Mouse (Mus musculus) skeletal muscle tissue, adult 2 months (tissue): ENCODE data around the gene Rnf149.
A peak's percentile ranks its signal among the peaks of the same experiment; 100 is the strongest.

ENCODE experiments used
- DNase-seq: peaks from one replicate; pipeline ENCODE4 v3.0.0-alpha.2; 2012; ENCODE audit warnings: low read depth, low spot score

Gene Rnf149

DNA sequence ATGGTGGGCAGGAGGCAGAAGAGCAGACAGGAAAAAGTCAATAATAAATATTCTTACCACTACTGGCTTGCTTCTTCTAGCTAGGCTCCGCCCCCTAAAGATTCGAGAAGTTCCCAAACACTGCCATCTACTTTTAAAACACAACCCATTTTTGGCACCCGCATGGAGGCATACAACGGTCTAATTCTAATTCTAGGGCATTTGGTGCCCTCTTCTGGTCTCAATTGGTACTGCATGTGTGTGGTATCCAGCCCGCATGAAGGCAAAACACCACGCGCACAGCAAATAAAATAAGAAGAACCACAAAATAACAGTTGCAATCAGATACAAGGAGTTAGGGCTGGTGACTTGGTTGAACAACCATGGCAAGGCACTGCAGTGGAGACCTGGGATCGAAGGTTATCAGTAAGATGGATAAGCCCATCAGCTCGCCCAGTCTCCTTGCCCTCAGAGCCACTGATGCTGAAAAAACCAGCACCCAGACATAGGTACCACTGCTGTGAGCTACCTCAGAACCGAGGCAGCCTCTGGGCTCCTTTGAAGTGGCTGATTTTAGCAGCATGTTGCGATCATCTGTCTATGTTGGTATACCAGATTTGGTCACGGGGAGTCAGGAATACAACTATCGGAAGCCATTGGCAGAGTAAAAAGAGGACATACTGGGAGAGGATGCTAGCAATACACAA lies 46.8 kb downstream of the Rnf149 start:
- DNase-seq: peak; percentile 62

DNA sequence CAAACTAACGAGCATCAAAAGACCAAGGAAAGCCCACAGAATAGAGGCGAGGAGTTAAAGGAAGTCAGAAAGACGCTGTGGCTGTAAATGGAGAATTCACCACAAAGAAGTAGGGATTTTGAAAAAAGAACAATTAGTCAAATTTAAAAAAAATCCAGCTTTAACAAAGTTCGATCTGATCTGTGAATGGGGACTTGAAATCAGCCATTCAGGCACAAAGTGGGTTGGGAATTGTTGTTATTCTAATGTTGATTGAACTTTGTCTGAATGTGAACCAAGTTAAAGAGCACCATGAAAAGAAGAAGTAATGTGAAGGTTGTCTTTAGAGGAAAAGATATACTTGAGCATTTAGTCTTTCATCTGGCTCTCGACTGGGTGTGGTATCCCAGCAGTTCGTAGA lies 48.9 kb downstream of the Rnf149 start:
- DNase-seq: no peak

DNA sequence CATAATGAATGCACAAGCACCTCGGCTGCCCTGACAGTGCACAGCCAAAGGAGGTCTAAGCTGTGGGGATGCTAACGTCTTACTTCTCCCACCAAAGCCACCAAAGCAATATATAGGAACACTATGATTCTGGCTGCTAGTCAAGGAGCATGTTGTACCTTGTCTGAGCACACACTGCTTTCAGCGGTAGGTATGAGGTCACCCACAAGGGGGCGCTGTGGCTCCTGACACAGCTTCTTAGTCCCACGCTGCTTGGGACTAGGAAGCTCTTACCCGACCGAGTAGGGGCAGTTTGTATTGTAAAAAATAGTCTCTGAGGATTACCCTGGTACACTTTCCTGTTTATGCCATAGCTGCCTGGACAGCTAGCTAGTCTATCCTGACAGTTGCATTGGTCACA lies 49.8 kb downstream of the Rnf149 start:
- DNase-seq: peak; percentile 65

DNA sequence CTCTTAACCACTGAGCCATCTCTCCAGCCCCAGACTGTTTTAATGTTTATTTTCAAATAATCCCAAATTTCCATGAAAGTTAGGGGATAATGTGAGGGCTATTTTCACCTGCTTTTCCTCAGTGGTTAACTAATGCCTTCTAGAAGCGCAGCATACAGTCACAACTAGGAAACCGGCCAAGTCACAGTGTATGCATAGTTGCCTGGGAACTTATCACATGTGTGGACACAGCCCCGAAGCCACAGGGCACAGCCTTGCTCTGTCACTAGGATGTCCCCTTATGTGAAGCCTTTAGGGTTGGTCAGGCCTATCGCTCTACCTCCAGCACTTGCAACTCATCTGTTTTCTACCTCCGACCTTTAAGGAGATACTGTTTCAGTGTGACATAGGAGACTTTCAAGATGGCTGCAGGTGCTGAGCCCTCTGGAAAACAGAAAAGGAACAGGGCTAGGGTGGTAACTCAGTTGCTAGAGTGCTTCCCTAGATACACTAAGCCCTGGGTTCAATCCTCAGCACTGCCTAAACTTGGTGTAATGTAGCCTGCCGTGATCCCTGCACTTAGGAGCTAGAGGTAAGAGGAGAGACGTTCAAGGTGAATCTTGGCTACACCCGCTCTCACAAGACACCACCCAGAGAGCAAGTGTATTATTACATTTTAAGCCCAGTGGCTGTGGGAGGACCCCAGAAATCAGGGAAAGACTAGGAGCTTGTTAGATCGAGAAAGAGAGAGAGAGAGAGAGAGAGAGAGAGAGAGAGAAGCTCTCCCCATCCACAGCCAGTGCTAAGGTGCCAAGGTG lies 50.6 kb downstream of the Rnf149 start:
- DNase-seq: no peak

DNA sequence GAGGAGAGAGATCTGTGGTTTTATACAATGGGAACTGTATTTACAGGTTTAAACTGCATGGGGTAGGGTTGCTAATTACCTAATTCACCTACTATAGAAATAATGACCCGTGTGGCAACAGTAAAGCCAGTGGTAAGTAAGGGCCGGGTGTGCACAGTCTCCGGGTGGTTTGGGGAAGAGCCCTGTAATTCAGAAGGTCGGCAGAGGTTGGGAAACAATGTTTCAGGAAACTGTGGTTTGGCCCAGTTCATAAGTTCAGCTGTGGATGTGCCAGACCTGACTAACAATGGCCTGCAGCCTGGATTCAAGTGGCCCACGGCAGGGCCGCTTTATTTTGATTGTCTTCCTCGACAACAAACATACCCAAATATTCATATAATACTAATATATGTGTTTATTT lies 51.4 kb downstream of the Rnf149 start:
- peak; percentile 25 for DNase-seq

DNA sequence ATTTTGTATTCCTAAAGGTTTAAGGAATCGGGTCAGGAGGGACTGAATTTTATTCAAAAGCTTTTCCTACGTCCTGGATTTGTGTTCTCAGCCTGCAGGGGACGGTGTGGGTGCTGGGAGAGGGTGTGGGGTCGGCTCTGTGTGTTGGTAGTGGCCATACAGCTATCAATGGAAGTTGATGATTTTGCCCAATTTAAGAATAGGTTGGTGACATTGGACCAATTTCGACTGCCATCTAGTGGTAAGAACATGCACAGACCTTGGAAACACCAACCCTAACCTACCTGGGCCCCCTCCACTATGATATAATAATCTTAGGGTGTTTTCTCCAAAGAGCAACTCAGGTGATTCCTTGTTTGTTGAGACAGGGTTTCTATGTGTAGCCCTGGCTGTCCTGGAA lies 54.7 kb downstream of the Rnf149 start:
- no peak for DNase-seq

DNA sequence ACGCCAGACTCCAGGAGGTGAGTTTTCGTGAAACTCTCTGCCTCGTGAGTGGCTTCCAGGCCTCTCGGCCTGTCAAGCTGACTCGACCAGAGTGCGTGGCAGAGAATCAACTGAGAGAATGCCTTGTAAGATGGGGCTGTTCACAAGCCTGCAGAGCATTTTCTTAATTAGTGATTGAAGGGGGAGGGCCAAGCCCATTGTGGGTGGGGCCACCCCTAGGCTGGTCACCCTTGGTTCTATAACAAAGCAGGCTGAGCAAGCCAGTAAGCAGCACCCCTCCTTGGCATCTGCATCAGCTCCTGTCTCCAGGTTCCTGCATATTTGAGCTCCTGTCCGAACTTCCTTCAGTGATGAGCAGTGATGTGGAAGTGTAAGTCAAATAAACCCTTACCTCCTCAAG lies 55.9 kb downstream of the Rnf149 start:
- no peak for DNase-seq

DNA sequence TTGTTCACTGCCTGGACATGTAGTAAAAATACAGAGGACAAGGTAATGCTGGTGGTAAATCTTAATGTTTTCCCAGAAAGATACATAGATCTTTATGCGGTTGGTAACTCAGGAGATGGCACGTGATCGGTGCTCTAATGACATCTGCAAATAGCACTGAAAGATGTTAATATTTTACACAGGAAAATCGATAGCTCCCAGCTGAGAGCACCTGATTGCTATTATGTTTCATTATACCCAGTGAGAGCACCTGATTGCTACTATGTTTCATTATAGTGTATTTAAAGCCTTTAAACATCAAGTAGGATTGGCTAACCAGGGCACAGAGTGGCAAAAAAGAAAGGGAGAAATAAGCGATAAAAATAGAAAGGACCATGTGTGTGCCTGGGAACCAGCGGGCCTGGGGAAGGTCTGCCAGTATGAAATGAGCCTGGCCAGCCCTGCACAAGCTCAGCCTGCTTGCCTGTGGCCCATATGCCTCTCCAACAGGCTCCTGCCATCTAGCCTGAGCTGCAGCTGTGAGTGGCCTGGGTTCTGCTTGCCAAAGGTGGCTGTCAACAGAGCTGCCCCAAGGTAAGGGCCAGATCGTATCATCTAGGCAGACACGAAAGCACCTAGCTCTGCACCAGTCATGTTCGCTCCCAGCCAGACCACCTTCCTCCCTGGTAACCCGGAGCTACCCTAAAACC lies 61.8 kb downstream of the Rnf149 start:
- DNase-seq: peak; percentile 62

DNA sequence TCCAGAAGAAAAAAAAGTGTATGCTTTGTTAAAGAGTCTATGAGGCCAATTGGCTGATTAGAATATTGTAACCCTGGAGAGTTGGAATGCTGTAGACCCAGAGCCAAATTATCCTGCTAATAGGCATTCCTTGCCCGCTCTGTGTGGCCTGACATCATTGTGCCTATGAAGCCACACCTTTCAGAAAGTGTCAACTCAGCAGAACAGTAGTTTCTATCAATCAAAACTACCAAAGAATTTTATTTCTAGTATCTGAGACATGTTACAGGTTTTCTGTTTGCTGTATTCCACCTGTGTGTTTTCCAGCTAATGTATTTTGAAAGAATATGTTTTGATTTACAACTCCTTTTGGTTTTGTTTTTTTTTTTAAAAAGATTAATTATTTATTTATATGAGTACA lies 65.0 kb downstream of the Rnf149 start:
- no peak for DNase-seq

DNA sequence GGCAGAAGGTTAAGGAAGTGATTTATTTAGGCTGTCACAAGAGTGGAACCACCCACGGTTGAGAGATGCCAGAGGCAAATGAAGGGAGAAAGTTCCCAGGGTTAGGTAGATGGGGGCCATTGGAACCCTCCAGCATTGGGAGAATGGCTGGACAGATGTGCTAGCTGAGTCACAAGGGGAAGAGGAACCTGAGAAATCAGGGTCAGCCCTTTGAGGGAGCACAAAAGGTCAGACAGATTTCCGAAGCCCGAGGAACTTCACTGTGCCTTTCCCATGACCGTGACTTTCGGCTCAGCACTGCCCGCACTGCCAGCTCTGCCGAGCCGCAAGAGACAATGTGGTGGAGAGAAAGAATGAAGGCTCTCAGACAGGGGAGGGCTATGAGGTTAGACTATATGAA lies 65.4 kb downstream of the Rnf149 start:
- no peak for DNase-seq

DNA sequence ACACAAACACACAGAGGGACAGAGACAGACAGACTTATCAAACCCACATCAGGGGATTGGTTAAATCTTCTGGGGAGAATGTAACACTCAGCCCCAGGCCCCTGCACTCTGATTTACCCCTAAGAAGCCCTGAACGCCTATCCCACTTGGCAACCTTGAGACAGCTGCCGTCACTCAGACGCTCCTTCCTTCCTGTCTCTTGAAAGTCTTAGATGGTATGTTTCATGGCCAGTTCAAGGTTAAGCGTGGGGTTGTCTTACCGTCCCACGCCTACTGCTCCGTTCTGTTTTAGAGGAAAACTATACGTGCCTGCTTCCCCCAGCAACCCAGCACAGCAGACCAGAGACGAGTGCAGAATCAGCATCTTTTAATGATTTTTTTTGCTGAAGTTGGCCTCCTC lies 71.6 kb downstream of the Rnf149 start:
- DNase-seq: no peak

DNA sequence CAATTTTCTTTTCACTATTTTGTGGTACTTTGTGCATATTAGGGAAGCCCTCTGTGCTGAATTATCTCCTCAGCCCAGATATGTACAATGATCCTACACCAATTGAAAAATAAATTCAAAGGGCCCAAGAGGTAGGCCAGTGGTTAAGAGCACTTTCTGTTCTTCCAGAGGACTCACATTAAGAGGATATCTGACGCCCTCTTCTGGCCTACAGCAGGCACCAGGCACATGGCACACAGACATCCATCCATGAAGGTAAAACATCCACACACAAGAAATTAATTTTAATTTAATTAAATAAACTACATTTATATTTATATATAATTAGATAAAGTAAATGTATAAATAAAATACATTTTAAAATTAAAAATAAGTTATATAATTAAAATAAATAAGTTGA lies 72.9 kb downstream of the Rnf149 start:
- DNase-seq: no peak

DNA sequence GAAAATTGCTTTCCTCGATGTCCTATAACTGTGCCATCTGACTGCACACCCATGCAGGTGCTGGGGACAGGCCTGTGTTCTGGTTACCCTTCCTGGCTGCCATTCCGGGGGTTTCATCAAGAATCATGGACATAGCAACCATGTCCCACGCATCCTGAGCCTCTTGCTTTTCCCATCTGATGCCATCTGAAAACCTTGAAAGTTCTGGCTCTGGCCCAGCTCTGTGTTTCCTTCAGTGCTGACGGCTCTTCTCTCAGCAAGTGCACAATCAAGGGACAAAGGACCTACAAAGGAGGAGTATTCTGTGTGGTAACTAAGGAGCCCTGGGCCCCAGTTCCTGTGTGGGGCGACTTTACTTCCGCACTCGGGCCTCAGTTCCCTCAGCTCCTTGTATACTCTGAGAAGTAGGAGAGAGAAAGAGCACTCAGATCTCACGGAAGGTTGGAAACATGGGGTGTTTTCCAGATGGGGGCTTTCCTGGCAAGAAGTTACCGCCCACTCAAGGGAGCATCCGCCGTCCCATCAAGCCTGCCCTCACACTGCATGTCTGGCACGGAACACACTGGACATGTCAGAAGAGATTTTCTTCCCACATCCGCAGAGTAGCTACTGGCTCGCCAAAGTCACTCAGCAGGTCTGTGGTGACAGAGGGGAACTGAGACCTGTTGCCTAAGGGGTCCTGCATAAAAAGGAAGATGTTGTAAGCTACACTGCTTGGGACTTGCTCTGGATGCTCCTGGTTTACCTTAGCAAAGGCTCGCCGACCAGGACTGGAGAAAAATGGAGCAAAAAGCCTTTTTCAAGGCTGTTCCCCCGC lies 74.2 kb downstream of the Rnf149 start:
- no peak for DNase-seq
